Mouse (Mus musculus) stomach, postnatal 0 days (tissue): Measurements from ENCODE around the gene Myh15.

Experiments used
- CTCF ChIP-seq: IDR thresholded peaks from 2 replicates; pipeline ENCODE4 v1.5.1; 2016; ENCODE audit warnings: antibody characterized with exemption, low read depth, mild to moderate bottlenecking, moderate library complexity
- EP300 ChIP-seq: optimal IDR thresholded peaks from 2 replicates; pipeline ENCODE3; 2016; ENCODE audit warnings: antibody characterized with exemption

GRCm38 (mm10) chr16:49164349-49165137, 107.3 kb downstream of the Myh15 start:
- TF ChIP-seq CTCF = peak; percentile 89
- no peak for TF ChIP-seq EP300
